Mouse (Mus musculus) brain, embryonic 14.5 days (tissue): ENCODE results near the gene Rubcn.

Source experiments
- CTCF ChIP-seq: fragments of 200-500 bp; IDR thresholded peaks from 2 replicates; pipeline ENCODE4 v1.5.1; 2012; ENCODE audit warnings: inconsistent platforms, mild to moderate bottlenecking, moderate library complexity, borderline replicate concordance; ENCODE audit not compliant: insufficient read depth, insufficient read length; ENCODE audit errors: extremely low read depth
- POLR2A ChIP-seq: fragments of 200-500 bp; IDR thresholded peaks from 2 replicates; pipeline ENCODE4 v1.6.1; 2012; ENCODE audit warnings: mild to moderate bottlenecking, inconsistent platforms, borderline replicate concordance; ENCODE audit not compliant: poor library complexity, insufficient read depth, insufficient read length, severe bottlenecking; ENCODE audit errors: extremely low read depth

DNA sequence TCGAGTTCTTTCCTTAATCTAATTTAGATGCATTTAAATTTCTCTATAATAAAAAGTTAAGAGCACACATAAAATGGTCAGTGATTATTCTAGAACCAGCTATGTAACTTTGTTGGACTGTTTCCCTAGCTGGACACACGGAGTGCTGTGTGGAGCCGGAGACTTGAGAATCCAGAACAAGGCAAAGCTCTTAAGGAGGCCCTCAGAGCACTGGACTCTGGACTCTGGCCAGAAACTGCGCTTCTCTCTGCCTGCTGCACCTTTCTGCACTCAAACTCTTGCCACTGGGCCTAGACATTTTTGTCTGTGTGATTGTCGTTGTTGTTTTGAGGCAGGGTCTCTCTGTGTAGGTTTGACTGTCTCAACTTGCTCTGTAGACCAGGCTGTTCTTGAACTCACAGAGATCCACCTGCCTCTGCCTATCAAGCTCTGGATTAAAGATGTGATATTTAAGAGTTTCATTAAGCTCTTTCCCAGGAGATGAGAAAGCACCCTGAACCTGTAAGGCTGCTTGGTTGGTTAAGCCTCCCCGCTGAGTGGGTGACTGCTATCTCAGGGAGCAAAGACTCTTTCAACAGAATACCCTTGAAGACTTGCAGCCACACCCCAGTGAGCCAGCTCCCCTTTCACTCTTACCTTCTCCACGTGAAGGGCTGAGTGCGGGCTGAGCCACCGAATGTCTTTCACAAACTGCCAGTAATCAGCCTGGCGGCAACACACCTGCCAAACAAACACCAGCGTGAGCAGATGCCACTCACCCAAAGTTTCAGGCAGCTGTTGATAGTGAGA lies 28.3 kb downstream of the Rubcn start:
- TF ChIP-seq CTCF: no peak
- TF ChIP-seq POLR2A: no peak
